In genomic region chr9:14500916-14501424, GRCm38 (mm10) we compare ENCODE assay signal across 8 mouse cellular contexts. TPM values are rescaled to one million over a fixed set of nuclear protein-coding genes. Genes with fewer than 3 reads are reported as not detected.
DNase-seq lines count a peak whose midpoint lies in the region; ATAC-seq and TF ChIP-seq lines count a peak whose summit lies in the region.

No protein-coding gene starts in this region.

- in situ Hi-C loops in ES-E14 (cut with MboI; ENCODE audit: low sequenced_read_pairs in 2 of 2, unreplicated experiment in 2 of 2) = no loop called here

- H3K4me1 ChIP-seq in heart, embryonic 14.5 days (ENCODE audit: control insufficient read depth in 2 of 2, insufficient read depth in 2 of 2, low read length in 2 of 2) = peaks cover 0 to 9% of the 10 kb centered on the region in 2 experiments; a peak in 1 of 4 replicates
- H3K4me1 ChIP-seq in ES-E14 (ENCODE audit: control insufficient read depth in 2 of 2, insufficient read depth in 2 of 2, low read length in 2 of 2, poor library complexity in 1 of 2) = 0 out of 4 replicates have a peak, but pooled peaks cover 0 to 3% of the 10 kb centered on the region in 2 experiments
- no peaks in the 10 kb centered on the region; the same call in 1 of the 2 replicates for H3K4me1 ChIP-seq in forebrain, postnatal 0 days (ENCODE audit: insufficient read depth)
- H3K4me1 ChIP-seq in midbrain, embryonic 10.5 days = peaks cover 17% of the 10 kb centered on the region

- no peaks in the 10 kb centered on the region for H3K9me3 ChIP-seq in heart, embryonic 14.5 days (ENCODE audit: control insufficient read depth, low read length)
- no peaks in the 10 kb centered on the region for H3K9me3 ChIP-seq in ES-E14 (ENCODE audit: control insufficient read depth, insufficient read depth, low read depth, low read length)
- H3K9me3 ChIP-seq in forebrain, postnatal 0 days (ENCODE audit: low read length) = no peaks in the 10 kb centered on the region
- H3K9me3 ChIP-seq in midbrain, embryonic 10.5 days (replicated peaks) = no peaks in the 10 kb centered on the region

- peak overlapping the region; percentile 88 for H3K9ac ChIP-seq in heart, embryonic 14.5 days (ENCODE audit: low read length)
- peak overlapping the region; percentile 91 for H3K9ac ChIP-seq in ES-E14 (ENCODE audit: insufficient read depth, low read depth, low read length, poor library complexity, severe bottlenecking)
- H3K9ac ChIP-seq in forebrain, postnatal 0 days = peak overlapping the region; percentile 81

- peak overlapping the region; percentile 69 to 78 for H3K4me3 ChIP-seq in heart, embryonic 14.5 days (ENCODE audit: control insufficient read depth in 1 of 2, insufficient read depth in 1 of 2, low read depth in 1 of 2, low read length in 2 of 2)
- peak overlapping the region; percentile 92 to 94 for H3K4me3 ChIP-seq in ES-E14 (ENCODE audit: insufficient read depth in 1 of 2, low read depth in 1 of 2, low read length in 2 of 2, poor library complexity in 1 of 2, severe bottlenecking in 1 of 2)
- H3K4me3 ChIP-seq in forebrain, postnatal 0 days (ENCODE audit: low read depth, low read length) = peak overlapping the region; percentile 93
- peak overlapping the region; percentile 90 for H3K4me3 ChIP-seq in midbrain, embryonic 10.5 days

- peaks cover 41% of the 10 kb centered on the region for H3K36me3 ChIP-seq in heart, embryonic 14.5 days (ENCODE audit: control insufficient read depth, insufficient read depth, low read length)
- peaks cover 13% of the 10 kb centered on the region for H3K36me3 ChIP-seq in ES-E14 (ENCODE audit: control insufficient read depth, insufficient read depth, low read length, poor library complexity, severe bottlenecking)
- H3K36me3 ChIP-seq in forebrain, postnatal 0 days (ENCODE audit: insufficient read depth) = peaks cover 36% of the 10 kb centered on the region
- H3K36me3 ChIP-seq in midbrain, embryonic 10.5 days = peaks cover 40% of the 10 kb centered on the region

- TF ChIP-seq CTCF in forebrain, postnatal 0 days (IDR thresholded peaks at IDR 0.05; ENCODE audit: low read depth) = no peak

- WGBS in heart, embryonic 14.5 days = 4% methylated on average over 10 of the region's 10 CpGs
- WGBS in forebrain, postnatal 0 days = 4% methylated on average over 10 of the region's 10 CpGs
- 4% methylated on average over 10 of the region's 10 CpGs for WGBS in midbrain, embryonic 10.5 days

- H3K27me3 ChIP-seq in heart, embryonic 14.5 days (ENCODE audit: control insufficient read depth, insufficient read depth, low read length) = no peaks in the 10 kb centered on the region
- H3K27me3 ChIP-seq in forebrain, postnatal 0 days (ENCODE audit: insufficient read depth, low read length) = no peaks in the 10 kb centered on the region
- no peaks in the 10 kb centered on the region for H3K27me3 ChIP-seq in midbrain, embryonic 10.5 days (ENCODE audit: low read depth, poor library complexity, severe bottlenecking)

- peak overlapping the region; percentile 50 to 65; a peak in 3 of 4 replicates for H3K27ac ChIP-seq in heart, embryonic 14.5 days (replicated peaks in 1 of 2; ENCODE audit: control insufficient read depth in 1 of 2, insufficient read depth in 1 of 2, low read depth in 2 of 2, low read length in 2 of 2)
- H3K27ac ChIP-seq in ES-E14 (ENCODE audit: insufficient read depth, low read depth, low read length, poor library complexity, severe bottlenecking) = no peak overlapping the region
- peak overlapping the region; percentile 84 for H3K27ac ChIP-seq in forebrain, postnatal 0 days (ENCODE audit: low read depth, low read length)
- H3K27ac ChIP-seq in midbrain, embryonic 10.5 days (replicated peaks) = peak overlapping the region; percentile 86

- no peak for ATAC-seq in heart, embryonic 14.5 days (ENCODE audit: insufficient number of reproducible peaks, insufficient read depth, low FRiP score, low read depth)
- no peak for ATAC-seq in forebrain, postnatal 0 days

- peak overlapping the region; percentile 70 for H3K4me2 ChIP-seq in heart, embryonic 14.5 days (ENCODE audit: low read length)
- H3K4me2 ChIP-seq in forebrain, postnatal 0 days (ENCODE audit: low read depth) = peak overlapping the region; percentile 64

- DNase-seq in heart, adult 9 months (ENCODE audit: low spot score in 2 of 2) = no peak
- DNase-seq in ES-E14 (ENCODE audit: low read depth, low spot score) = peak; percentile 17
- DNase-seq in forebrain, postnatal 0 days = no peak
- DNase-seq in midbrain, embryonic 10.5 days (ENCODE audit: low spot score) = no peak
- no peak for DNase-seq in gastrocnemius, adult 18-20 months (ENCODE audit: low spot score)
- DNase-seq in thymus, postnatal 10 days (ENCODE audit: low spot score in 2 of 2) = no peak
- no peak for DNase-seq in urinary bladder, adult 2 months (ENCODE audit: low spot score)

TF ChIP-seq in ES-E14, 5 proteins besides CTCF, POLR2A, EP300 and RAD21:
- TF ChIP-seq ZC3H11A (IDR thresholded peaks at IDR 0.05; ENCODE audit: borderline replicate concordance, low read depth, low read length) (no peak), CHD2 (IDR thresholded peaks at IDR 0.05; ENCODE audit: low read depth, low read length) (no peak), MAFK (IDR thresholded peaks at IDR 0.05; ENCODE audit: insufficient read depth, low read depth, low read length) (no peak), HCFC1 (IDR thresholded peaks at IDR 0.05; ENCODE audit: borderline replicate concordance, insufficient read depth, low read length) (no peak), ZNF384 (IDR thresholded peaks at IDR 0.05; ENCODE audit: low read depth, low read length) (no peak)
TF ChIP-seq in ES-E14: peak in this region for 0.

RNA-seq across cellular contexts. Expression of gene Cwc15, which starts 0.6 kb away (rescaled TPM):
- polyA plus RNA-seq in heart, embryonic 14.5 days (2014; fragmentation: Nextera tagmentation; extraction: Ambion mirVana) = 116 and 122 TPM in 2 replicates
- 69.9 and 112 TPM in 2 replicates for total RNA-seq in ES-E14 (2012; rRNA removed)
- 71.9 and 97.0 TPM in 2 replicates for total RNA-seq in forebrain, postnatal 0 days (2014; rRNA removed)
- polyA plus RNA-seq in forebrain, postnatal 0 days (2015; fragmentation: Nextera tagmentation; extraction: Ambion mirVana) = 154 and 173 TPM in 2 replicates
- polyA plus RNA-seq in midbrain, embryonic 10.5 days (2016; fragmentation: Nextera tagmentation; extraction: Ambion mirVana) = 177 and 181 TPM in 2 replicates
- total RNA-seq in gastrocnemius, adult 18-20 months (2021) = 100 to 1,000 TPM; 105 to 113 TPM
- 107 and 118 TPM in 2 replicates for polyA plus RNA-seq in urinary bladder, adult 2 months (2012; rRNA removed)

RNA-seq across cellular contexts. Expression of gene Kdm4d, which starts 0.7 kb away (rescaled TPM):
- polyA plus RNA-seq in heart, embryonic 14.5 days (2014; fragmentation: Nextera tagmentation; extraction: Ambion mirVana) = 0.07 and 0.12 TPM in 2 replicates
- 0.13 and 0.16 TPM in 2 replicates for total RNA-seq in ES-E14 (2012; rRNA removed)
- 1.4 and 2.4 TPM in 2 replicates for total RNA-seq in forebrain, postnatal 0 days (2014; rRNA removed)
- polyA plus RNA-seq in forebrain, postnatal 0 days (2015; fragmentation: Nextera tagmentation; extraction: Ambion mirVana) = 1.2 and 1.3 TPM in 2 replicates
- 0.10 and 0.15 TPM in 2 replicates for polyA plus RNA-seq in midbrain, embryonic 10.5 days (2016; fragmentation: Nextera tagmentation; extraction: Ambion mirVana)
- not detected for total RNA-seq in gastrocnemius, adult 18-20 months (2021)
- polyA plus RNA-seq in urinary bladder, adult 2 months (2012; rRNA removed) = 0.19 and 0.27 TPM in 2 replicates
